Mouse (Mus musculus) myocyte (in vitro differentiated cells): Measurements from ENCODE around the gene Minos1.

Experiments used
- E2F4 ChIP-seq: IDR thresholded peaks from one replicate; pipeline ENCODE4 v1.6.1; 2011; ENCODE audit warnings: mild to moderate bottlenecking, control low read depth, moderate library complexity; ENCODE audit not compliant: insufficient read depth
- MAX ChIP-seq: IDR thresholded peaks from one replicate; pipeline ENCODE4 v1.6.1; 2011; ENCODE audit warnings: low read depth, mild to moderate bottlenecking, control low read depth
- MYOD1 ChIP-seq, 3 experiments: IDR thresholded peaks; one replicate each; pipeline ENCODE4 v1.6.1; 2011; ENCODE audit warnings: control low read depth in 2 of 3, low read depth in 2 of 3, mild to moderate bottlenecking in 2 of 3, moderate library complexity in 1 of 3; ENCODE audit not compliant: insufficient read length in 2 of 3, control insufficient read depth in 1 of 3
- MYOG ChIP-seq, 3 experiments: IDR thresholded peaks; one replicate each; pipeline ENCODE4 v1.6.1; 2011; ENCODE audit warnings: control low read depth in 2 of 3, low read depth in 2 of 3, mild to moderate bottlenecking in 2 of 3; ENCODE audit not compliant: insufficient read length in 2 of 3, control insufficient read depth in 1 of 3, insufficient read depth in 1 of 3
- POLR2A ChIP-seq: IDR thresholded peaks from one replicate; pipeline ENCODE4 v1.6.1; 2011; ENCODE audit warnings: low read depth, mild to moderate bottlenecking, control low read depth, moderate library complexity; ENCODE audit not compliant: insufficient read length
- POLR2AphosphoS2 ChIP-seq: IDR thresholded peaks from one replicate; pipeline ENCODE4 v1.6.1; 2011; ENCODE audit warnings: low read depth, control low read depth; ENCODE audit not compliant: insufficient read length
- SRF ChIP-seq: IDR thresholded peaks from one replicate; pipeline ENCODE4 v1.6.1; 2011; ENCODE audit warnings: low read depth; ENCODE audit not compliant: control insufficient read depth, insufficient read length
- TCF12 ChIP-seq: IDR thresholded peaks from one replicate; pipeline ENCODE4 v1.6.1; 2011; ENCODE audit warnings: mild to moderate bottlenecking, control low read depth; ENCODE audit not compliant: poor library complexity, insufficient read depth, severe bottlenecking
- TCF3 ChIP-seq: IDR thresholded peaks from one replicate; pipeline ENCODE4 v1.6.1; 2011; ENCODE audit warnings: low read depth, control low read depth; ENCODE audit not compliant: insufficient read length
- USF1 ChIP-seq: IDR thresholded peaks from one replicate; pipeline ENCODE4 v1.6.1; 2011; ENCODE audit warnings: low read depth, mild to moderate bottlenecking, control low read depth, moderate library complexity

- TF ChIP-seq TCF12: no peak
- no peak for TF ChIP-seq POLR2A
- TF ChIP-seq MYOD1 (IDR thresholded peaks at IDR 0.05; ENCODE audit: control insufficient read depth in 1 of 3, insufficient read length in 2 of 3, low read depth in 2 of 3): no peak
- TF ChIP-seq MAX: no peak
- no peak for TF ChIP-seq MYOG (IDR thresholded peaks at IDR 0.05; ENCODE audit: control insufficient read depth in 1 of 3, insufficient read depth in 1 of 3, insufficient read length in 2 of 3, low read depth in 2 of 3)
- TF ChIP-seq USF1: no peak
- no peak for TF ChIP-seq E2F4
- no peak for TF ChIP-seq TCF3
- no peak for TF ChIP-seq POLR2AphosphoS2
- TF ChIP-seq SRF: no peak
These were observed 860 bp downstream of the Minos1 start for GRCm38 (mm10) chr4:139129806-139130700.
